Mouse (Mus musculus) mesoderm, embryonic 11.5 days (tissue): ENCODE results near the gene Tmem150c.

Source experiments
- DNase-seq: peaks from one replicate; pipeline ENCODE4 v3.0.0-alpha.2; 2012; ENCODE audit warnings: low read depth, low spot score

Tmem150c gene

GRCm38 (mm10) chr5:100097967-100098366 lies 61.6 kb downstream of the Tmem150c start:
- no peak for DNase-seq

- DNase-seq, result no peak
Observed at GRCm38 (mm10) chr5:100096955-100097354, 62.7 kb downstream of the Tmem150c start.

GRCm38 (mm10) chr5:100091602-100092001 lies 68.0 kb downstream of the Tmem150c start:
- peak; percentile 67 for DNase-seq

- no peak for DNase-seq
Observed at GRCm38 (mm10) chr5:100091263-100091594, 68.4 kb downstream of the Tmem150c start.

- DNase-seq, result no peak
Observed at GRCm38 (mm10) chr5:100090515-100091262, 68.9 kb downstream of the Tmem150c start.

- no peak for DNase-seq
Observed at GRCm38 (mm10) chr5:100085097-100085496, 74.5 kb downstream of the Tmem150c start.

GRCm38 (mm10) chr5:100083953-100084562 lies 75.5 kb downstream of the Tmem150c start:
- DNase-seq, result no peak

- no peak for DNase-seq
Observed at GRCm38 (mm10) chr5:100082006-100082405, 77.6 kb downstream of the Tmem150c start.

GRCm38 (mm10) chr5:100079931-100080275 lies 79.7 kb downstream of the Tmem150c start:
- DNase-seq, result no peak

- DNase-seq, result peak; percentile 43
Observed at GRCm38 (mm10) chr5:100079040-100079930, 80.3 kb downstream of the Tmem150c start.

- DNase-seq, result no peak
Observed at GRCm38 (mm10) chr5:100074571-100074970, 85.0 kb downstream of the Tmem150c start.

- DNase-seq, result no peak
Observed at GRCm38 (mm10) chr5:100072557-100072956, 87.1 kb downstream of the Tmem150c start.

- DNase-seq, result no peak
Observed at GRCm38 (mm10) chr5:100071541-100071940, 88.1 kb downstream of the Tmem150c start.

GRCm38 (mm10) chr5:100070255-100070654 lies 89.4 kb downstream of the Tmem150c start:
- DNase-seq, result peak; percentile 85

- DNase-seq, result no peak
Observed at GRCm38 (mm10) chr5:100069526-100069925, 90.1 kb downstream of the Tmem150c start.

GRCm38 (mm10) chr5:100067579-100067978 lies 92.0 kb downstream of the Tmem150c start:
- DNase-seq, result no peak

- DNase-seq, result no peak
Observed at GRCm38 (mm10) chr5:100060876-100061275, 98.7 kb downstream of the Tmem150c start.

- DNase-seq, result no peak
Observed at GRCm38 (mm10) chr5:100059326-100059725, 100.3 kb downstream of the Tmem150c start.

- no peak for DNase-seq
Observed at GRCm38 (mm10) chr5:100058729-100059128, 100.9 kb downstream of the Tmem150c start.

GRCm38 (mm10) chr5:100057461-100058209 lies 102.0 kb downstream of the Tmem150c start:
- no peak for DNase-seq

GRCm38 (mm10) chr5:100055866-100056369 lies 103.7 kb downstream of the Tmem150c start:
- DNase-seq, result no peak
